9 mouse cellular contexts compared by ENCODE assay signal in the genomic region with DNA sequence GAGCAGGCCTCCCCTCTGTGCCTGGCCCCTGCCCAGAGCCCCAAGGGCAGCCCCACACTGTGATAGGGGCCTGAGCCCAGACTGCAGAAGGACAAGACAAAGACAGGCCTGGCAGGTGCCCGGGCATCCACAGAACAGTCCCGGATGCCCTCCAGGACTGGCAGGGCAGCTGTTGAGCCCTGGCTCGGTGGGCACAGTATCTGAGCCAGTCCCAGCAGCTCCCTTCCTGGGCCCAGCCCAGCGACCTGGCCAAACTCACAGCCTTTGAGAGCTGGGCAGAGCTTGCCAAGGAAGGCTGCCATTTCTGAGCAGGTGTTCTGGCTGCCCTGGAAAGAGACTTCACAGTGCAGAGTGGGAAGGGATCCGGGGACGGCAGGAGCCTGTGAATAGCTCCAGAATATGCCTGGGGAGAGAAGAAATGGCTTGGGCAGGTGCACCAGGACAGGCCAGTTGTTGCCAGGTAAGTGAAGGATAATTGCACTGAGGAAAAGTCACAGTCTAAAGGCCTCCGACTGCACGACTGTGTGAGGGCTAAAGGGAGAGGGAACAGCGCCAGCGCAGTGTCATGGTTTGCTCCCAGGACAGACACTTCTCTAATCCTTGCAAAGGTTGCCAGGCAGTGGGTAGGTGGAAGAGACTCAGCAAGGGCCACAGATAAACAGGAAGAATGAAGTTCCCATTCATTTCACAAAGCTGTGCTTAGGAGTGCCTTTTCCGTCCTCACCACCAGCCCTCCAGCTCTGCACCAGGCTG. TPM values are rescaled to one million over a fixed set of nuclear protein-coding genes. Genes with fewer than 3 reads are reported as not detected.
DNase-seq lines count a peak whose midpoint lies in the region; ATAC-seq lines count a peak whose summit lies in the region.
"Had no signal": no experiment of that assay in that cellular context is flagged by ENCODE, and none has a peak within 500 bp of the region (broad histone marks: within the 10 kb centered on the region; RNA-seq: fewer than 3 reads in every experiment).

No protein-coding gene starts in this region.

- H3K9me3 ChIP-seq in forebrain, embryonic 13.5 days (replicated peaks) = no peaks in the 10 kb centered on the region
- no peaks in the 10 kb centered on the region for H3K9me3 ChIP-seq in neural tube, embryonic 15.5 days (replicated peaks)

- WGBS in forebrain, embryonic 13.5 days = 62% methylated on average over 11 of the region's 11 CpGs
- 56% methylated on average over 11 of the region's 11 CpGs for WGBS in neural tube, embryonic 15.5 days

- no peak overlapping the region for H3K4me2 ChIP-seq in forebrain, embryonic 13.5 days
- no peak overlapping the region for H3K4me2 ChIP-seq in neural tube, embryonic 15.5 days

- no peak overlapping the region for H3K4me3 ChIP-seq in forebrain, embryonic 13.5 days
- H3K4me3 ChIP-seq in neural tube, embryonic 15.5 days (replicated peaks) = no peak overlapping the region

- peaks cover 21% of the 10 kb centered on the region for H3K36me3 ChIP-seq in forebrain, embryonic 13.5 days (ENCODE audit: poor library complexity, severe bottlenecking)
- H3K36me3 ChIP-seq in neural tube, embryonic 15.5 days = peaks cover 10% of the 10 kb centered on the region; the same call in 1 of the 2 replicates

- peak; percentile 47 for DNase-seq in testis, postnatal 10 days (ENCODE audit: low spot score)
- DNase-seq in testis, postnatal 14 days (ENCODE audit: low spot score) = no peak
- DNase-seq in heart, postnatal 25 days (ENCODE audit: low spot score) = peak; percentile 40
- DNase-seq in thymus, postnatal 14 days = no peak
- no peak for DNase-seq in ovary, adult 18-20 months (ENCODE audit: low spot score)
- DNase-seq in frontal cortex, adult 2 months (ENCODE audit: extremely low spot score in 1 of 2, low spot score in 1 of 2) = no peak

- peak overlapping the region; percentile 8; the same call in 1 of the 2 replicates for H3K9ac ChIP-seq in forebrain, embryonic 13.5 days
- H3K9ac ChIP-seq in neural tube, embryonic 15.5 days (replicated peaks) = no peak overlapping the region

- peak overlapping the region; percentile 53 for H3K27ac ChIP-seq in forebrain, embryonic 13.5 days
- peak overlapping the region; percentile 54; the same call in 1 of the 2 replicates for H3K27ac ChIP-seq in neural tube, embryonic 15.5 days (replicated peaks)

- intact Hi-C loops in heart, postnatal 25 days (cut with DNase I) = no loop called here

- ATAC-seq in forebrain, embryonic 13.5 days = peak; percentile 29
- peak; percentile 14; the same call in 1 of the 2 replicates for ATAC-seq in neural tube, embryonic 15.5 days (ENCODE audit: low FRiP score)
- ATAC-seq: Patski had no signal

- no peaks in the 10 kb centered on the region for H3K27me3 ChIP-seq in forebrain, embryonic 13.5 days
- no peaks in the 10 kb centered on the region for H3K27me3 ChIP-seq in neural tube, embryonic 15.5 days (replicated peaks)
- H3K27me3 ChIP-seq: Patski had no signal

- H3K4me1 ChIP-seq in forebrain, embryonic 13.5 days = peaks cover 75% of the 10 kb centered on the region
- H3K4me1 ChIP-seq in neural tube, embryonic 15.5 days = peaks cover 59% of the 10 kb centered on the region

RNA-seq across cellular contexts. Expression of a gene that starts 34.1 kb away (rescaled TPM):
- 2.5 and 3.4 TPM in 2 replicates for polyA plus RNA-seq in forebrain, embryonic 13.5 days (2015; fragmentation: Nextera tagmentation; extraction: Ambion mirVana)
- 10 to 100 TPM; 38.0 to 41.4 TPM for total RNA-seq in heart, postnatal 25 days (2021)
- 3.0 and 4.1 TPM in 2 replicates for polyA plus RNA-seq in neural tube, embryonic 15.5 days (2015; fragmentation: Nextera tagmentation; extraction: Ambion mirVana)
- 15.4 and 16.3 TPM in 2 replicates for polyA plus RNA-seq in frontal cortex, adult 2 months (2012; rRNA removed)

RNA-seq across cellular contexts. Expression of a gene that starts 51.7 kb away (rescaled TPM):
- polyA plus RNA-seq in forebrain, embryonic 13.5 days (2015; fragmentation: Nextera tagmentation; extraction: Ambion mirVana) = 114 and 115 TPM in 2 replicates
- 10 to 100 TPM; 25.2 to 26.5 TPM for total RNA-seq in heart, postnatal 25 days (2021)
- 92.6 and 102 TPM in 2 replicates for polyA plus RNA-seq in neural tube, embryonic 15.5 days (2015; fragmentation: Nextera tagmentation; extraction: Ambion mirVana)
- 96.1 and 112 TPM in 2 replicates for polyA plus RNA-seq in frontal cortex, adult 2 months (2012; rRNA removed)

Comparison
In these comparisons a context has a peak if more than half of its experiments do, and no peak if none do; other contexts are left out.
1. DNase-seq: peak in testis, postnatal 10 days (single experiment) and heart, postnatal 25 days (single experiment); none in testis, postnatal 14 days (single experiment), thymus, postnatal 14 days (single experiment), ovary, adult 18-20 months (single experiment) and frontal cortex, adult 2 months (0 of 2).